Mouse (Mus musculus): ENCODE measurements at regions not wholly inside any gene's neighbourhood (a gene's known extent, or its start where the extent isn't known, plus 50 kb on each side); places are given as distances from the start of the nearest gene placed in this dataset.
"Not testable (repeated sequence)": the region's sequence is repeated elsewhere in the genome, so short reads cannot be mapped to it uniquely, and the experiment has no call there.

DNA sequence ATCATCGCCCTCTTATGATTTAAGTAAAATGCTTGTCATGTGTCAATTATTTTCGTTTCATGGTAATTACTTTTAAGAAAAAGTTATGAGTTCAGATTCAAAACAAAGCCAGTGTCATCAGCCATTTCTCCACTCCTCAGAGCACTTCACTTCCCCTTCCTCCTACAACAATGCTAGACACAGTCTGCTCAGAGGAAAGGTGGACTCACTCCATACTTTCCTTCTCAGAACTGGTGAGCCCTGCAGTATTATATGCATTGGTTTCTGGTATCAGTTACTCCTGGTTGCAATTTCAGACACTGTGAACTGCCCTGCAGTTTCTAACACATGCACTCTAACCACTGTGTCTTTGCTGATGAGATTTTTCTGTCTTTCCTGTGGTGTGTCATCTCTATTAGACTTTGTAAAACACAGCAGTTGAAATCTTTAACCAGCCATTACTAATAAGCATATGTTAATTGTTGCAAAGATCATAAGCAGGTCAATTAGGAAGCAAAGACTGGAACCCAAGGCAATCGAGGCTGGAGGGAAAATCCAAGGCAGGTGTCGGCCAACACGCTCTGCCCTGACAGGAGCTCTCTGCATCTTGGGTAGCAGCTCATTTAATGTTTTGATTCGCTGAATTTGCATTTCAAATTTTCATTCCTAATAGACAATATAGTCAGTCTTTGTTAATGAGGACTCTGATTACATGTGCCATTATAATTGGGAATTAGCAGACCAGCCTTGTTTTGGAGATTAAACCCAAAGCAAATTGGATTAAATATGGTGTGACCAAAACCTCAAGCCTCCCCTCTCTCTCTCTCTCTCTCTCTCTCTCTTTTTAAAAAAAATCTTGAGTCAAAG is 202.7 kb downstream of the Pou4f1 start:
- no peak for ATAC-seq (replicated peaks in 1 of 2; ENCODE audit: insufficient read depth in 1 of 2, low FRiP score in 2 of 2, low TSS enrichment in 1 of 2, low read depth in 1 of 2, poor library complexity in 2 of 2, severe bottlenecking in 2 of 2)

- ATAC-seq (replicated peaks in 1 of 2; ENCODE audit: insufficient read depth in 1 of 2, low FRiP score in 2 of 2, low TSS enrichment in 1 of 2, low read depth in 1 of 2, poor library complexity in 2 of 2, severe bottlenecking in 2 of 2), result no peak
Measured at GRCm38 (mm10) chr14:104216965-104217364, 250.8 kb downstream of the Pou4f1 start.

GRCm38 (mm10) chr14:104210719-104211118 is 257.1 kb downstream of the Pou4f1 start:
- no peak for ATAC-seq (replicated peaks in 1 of 2; ENCODE audit: insufficient read depth in 1 of 2, low FRiP score in 2 of 2, low TSS enrichment in 1 of 2, low read depth in 1 of 2, poor library complexity in 2 of 2, severe bottlenecking in 2 of 2)

GRCm38 (mm10) chr14:104208855-104209254 is 258.9 kb downstream of the Pou4f1 start:
- no peak for ATAC-seq (replicated peaks in 1 of 2; ENCODE audit: insufficient read depth in 1 of 2, low FRiP score in 2 of 2, low TSS enrichment in 1 of 2, low read depth in 1 of 2, poor library complexity in 2 of 2, severe bottlenecking in 2 of 2)

DNA sequence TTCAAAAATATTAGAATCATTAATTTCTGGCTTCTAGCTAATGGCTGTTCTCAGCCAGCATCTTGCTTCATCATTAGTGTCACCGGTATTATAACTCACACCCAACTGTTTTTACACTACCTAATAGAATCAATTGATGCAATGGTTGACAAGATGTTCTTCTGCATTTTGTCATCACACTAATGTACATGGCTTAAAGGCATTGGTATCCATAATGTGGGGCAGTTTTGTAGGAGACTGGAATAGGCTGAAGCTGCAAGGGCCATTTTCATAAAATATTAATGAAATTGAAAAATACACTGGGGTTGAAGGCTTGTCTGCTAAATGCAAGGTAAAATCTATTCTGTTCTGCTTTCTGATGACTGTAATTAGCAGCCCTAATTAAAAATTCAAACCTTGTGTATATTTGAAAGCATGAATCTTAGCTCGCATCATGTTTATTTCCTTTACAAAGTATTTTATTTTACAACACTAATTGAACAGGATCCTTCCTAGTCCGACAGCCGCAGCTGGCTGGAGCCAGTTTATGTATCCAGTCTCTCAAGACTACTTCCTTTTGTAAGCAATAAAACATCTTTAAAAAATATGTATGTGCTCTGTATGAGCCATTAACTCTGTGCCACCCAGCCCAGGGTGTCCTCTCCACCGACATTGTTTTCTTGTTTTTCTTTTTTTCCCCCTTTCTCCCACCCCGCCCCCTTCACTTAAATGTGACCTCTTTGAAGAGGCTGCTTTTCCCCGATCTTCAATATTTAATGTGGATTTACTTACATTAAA is 259.6 kb downstream of the Pou4f1 start:
- no peak for ATAC-seq (replicated peaks in 1 of 2; ENCODE audit: insufficient read depth in 1 of 2, low FRiP score in 2 of 2, low TSS enrichment in 1 of 2, low read depth in 1 of 2, poor library complexity in 2 of 2, severe bottlenecking in 2 of 2)

GRCm38 (mm10) chr14:104206602-104207001 is 261.2 kb downstream of the Pou4f1 start:
- no peak for ATAC-seq (replicated peaks in 1 of 2; ENCODE audit: insufficient read depth in 1 of 2, low FRiP score in 2 of 2, low TSS enrichment in 1 of 2, low read depth in 1 of 2, poor library complexity in 2 of 2, severe bottlenecking in 2 of 2)

GRCm38 (mm10) chr14:104203239-104203986 is 264.4 kb downstream of the Pou4f1 start:
- no peak for ATAC-seq (replicated peaks in 1 of 2; ENCODE audit: insufficient read depth in 1 of 2, low FRiP score in 2 of 2, low TSS enrichment in 1 of 2, low read depth in 1 of 2, poor library complexity in 2 of 2, severe bottlenecking in 2 of 2)

DNA sequence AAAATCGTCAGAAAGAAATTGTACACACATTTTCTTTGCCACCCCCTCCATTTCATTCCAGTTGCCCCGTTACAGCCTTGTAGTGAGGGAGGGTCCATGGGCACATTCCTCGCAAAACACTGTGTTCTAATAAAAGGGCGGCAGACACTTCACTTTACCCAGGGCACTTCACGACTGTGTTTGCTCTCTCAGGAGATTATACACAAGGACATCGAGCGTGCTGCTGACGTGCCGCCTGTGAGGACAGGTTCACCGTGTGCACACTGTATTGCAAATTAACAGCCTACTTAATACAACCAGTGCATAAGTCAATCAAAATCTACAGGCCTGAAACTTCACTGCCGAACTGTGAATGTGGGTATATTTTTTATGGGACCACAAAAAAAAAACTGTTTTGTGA is 274.6 kb downstream of the Pou4f1 start:
- ATAC-seq (replicated peaks in 1 of 2; ENCODE audit: insufficient read depth in 1 of 2, low FRiP score in 2 of 2, low TSS enrichment in 1 of 2, low read depth in 1 of 2, poor library complexity in 2 of 2, severe bottlenecking in 2 of 2), result no peak

- no peak for ATAC-seq (replicated peaks in 1 of 2; ENCODE audit: insufficient read depth in 1 of 2, low FRiP score in 2 of 2, low TSS enrichment in 1 of 2, low read depth in 1 of 2, poor library complexity in 2 of 2, severe bottlenecking in 2 of 2)
Measured at GRCm38 (mm10) chr14:104175122-104175521, 292.7 kb downstream of the Pou4f1 start.

- ATAC-seq (replicated peaks in 1 of 2; ENCODE audit: insufficient read depth in 1 of 2, low FRiP score in 2 of 2, low TSS enrichment in 1 of 2, low read depth in 1 of 2, poor library complexity in 2 of 2, severe bottlenecking in 2 of 2), result no peak
Measured at GRCm38 (mm10) chr14:104146841-104147240, 302.6 kb upstream of the Ednrb start.

DNA sequence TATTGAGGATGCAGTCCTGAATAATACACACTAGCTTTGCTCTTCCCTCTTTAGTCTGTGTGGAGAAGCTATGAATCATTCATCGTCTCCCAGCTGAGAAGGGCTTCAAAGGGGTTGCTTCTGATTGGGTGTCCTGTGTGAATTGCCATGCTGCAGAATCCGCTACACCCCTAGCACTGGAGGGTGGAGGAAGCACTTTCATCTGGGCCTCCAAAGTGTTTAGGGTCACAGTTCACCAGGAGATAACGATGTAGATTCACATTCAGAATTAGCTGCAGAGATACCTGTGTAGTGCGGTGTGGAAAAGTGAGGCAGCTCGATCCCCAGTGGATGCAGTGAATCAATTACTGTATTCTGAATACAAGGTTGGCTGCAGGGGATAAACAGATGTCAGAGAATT is 301.2 kb upstream of the Ednrb start:
- no peak for ATAC-seq (replicated peaks in 1 of 2; ENCODE audit: insufficient read depth in 1 of 2, low FRiP score in 2 of 2, low TSS enrichment in 1 of 2, low read depth in 1 of 2, poor library complexity in 2 of 2, severe bottlenecking in 2 of 2)

DNA sequence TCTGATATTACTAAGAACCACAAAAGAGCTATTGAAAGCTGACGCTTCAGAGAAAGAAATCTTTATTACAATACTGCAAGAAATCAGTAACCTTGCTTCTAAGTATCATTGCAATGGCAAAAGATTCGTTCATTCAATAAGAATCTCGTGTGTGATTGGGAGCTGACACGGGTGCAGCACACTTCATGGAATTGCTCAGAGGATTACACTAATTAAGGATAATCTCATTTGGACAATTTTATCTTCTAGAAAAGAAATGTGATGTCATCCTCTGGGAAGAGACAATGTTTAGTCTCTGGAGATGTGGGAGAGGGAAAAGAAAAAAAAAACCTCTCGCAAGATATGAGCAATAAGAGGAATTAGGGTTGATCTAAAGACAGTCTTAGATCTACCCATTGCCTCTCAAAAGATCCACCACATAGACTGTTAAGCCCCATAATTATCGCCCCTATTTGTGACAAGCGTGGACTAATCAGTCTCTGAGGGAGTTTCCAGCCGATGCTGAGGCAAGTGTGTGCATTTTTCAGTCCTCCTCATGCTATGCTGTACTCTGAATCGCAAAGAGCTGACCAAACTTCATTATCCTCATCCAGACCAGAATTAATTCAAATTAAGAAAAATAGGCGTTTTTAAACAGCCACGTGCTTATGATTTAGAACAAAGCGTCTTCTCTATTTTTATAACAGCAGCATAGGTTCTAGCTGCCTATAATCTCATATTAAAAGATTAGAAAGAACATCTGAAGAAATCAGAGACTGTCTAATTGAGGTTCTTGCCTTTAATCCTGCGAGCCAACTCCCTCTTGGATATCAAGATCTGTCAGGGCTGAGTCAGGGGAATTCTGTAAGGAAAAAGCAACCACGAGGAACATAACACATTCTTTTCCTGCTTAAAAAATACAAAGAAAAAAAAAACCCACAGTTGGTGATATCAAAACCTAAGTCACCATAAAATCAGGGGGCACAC is 271.1 kb upstream of the Ednrb start:
- ATAC-seq (replicated peaks in 1 of 2; ENCODE audit: insufficient read depth in 1 of 2, low FRiP score in 2 of 2, low TSS enrichment in 1 of 2, low read depth in 1 of 2, poor library complexity in 2 of 2, severe bottlenecking in 2 of 2), result no peak

DNA sequence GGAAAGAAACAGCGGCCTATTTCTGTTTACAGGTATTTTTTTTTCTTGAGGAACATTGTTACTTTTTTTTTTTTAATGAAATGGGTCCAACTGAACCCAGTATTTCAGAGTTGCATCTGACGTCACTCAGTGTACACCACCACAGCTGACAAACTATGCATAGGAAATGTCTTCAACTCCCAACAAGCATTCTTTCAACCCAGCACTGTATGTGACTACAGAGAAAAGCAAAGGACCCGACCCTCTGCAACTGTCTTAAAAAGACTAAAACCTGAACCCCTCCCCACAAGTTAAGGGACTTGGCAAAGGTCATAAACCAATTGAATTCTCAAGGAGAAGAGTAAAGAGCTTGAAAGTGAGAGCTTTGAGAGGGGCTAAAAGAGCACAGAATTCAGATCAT is 270.0 kb upstream of the Ednrb start:
- no peak for ATAC-seq (replicated peaks in 1 of 2; ENCODE audit: insufficient read depth in 1 of 2, low FRiP score in 2 of 2, low TSS enrichment in 1 of 2, low read depth in 1 of 2, poor library complexity in 2 of 2, severe bottlenecking in 2 of 2)

GRCm38 (mm10) chr14:104113448-104113847 is 269.2 kb upstream of the Ednrb start:
- no peak for ATAC-seq (replicated peaks in 1 of 2; ENCODE audit: insufficient read depth in 1 of 2, low FRiP score in 2 of 2, low TSS enrichment in 1 of 2, low read depth in 1 of 2, poor library complexity in 2 of 2, severe bottlenecking in 2 of 2)

DNA sequence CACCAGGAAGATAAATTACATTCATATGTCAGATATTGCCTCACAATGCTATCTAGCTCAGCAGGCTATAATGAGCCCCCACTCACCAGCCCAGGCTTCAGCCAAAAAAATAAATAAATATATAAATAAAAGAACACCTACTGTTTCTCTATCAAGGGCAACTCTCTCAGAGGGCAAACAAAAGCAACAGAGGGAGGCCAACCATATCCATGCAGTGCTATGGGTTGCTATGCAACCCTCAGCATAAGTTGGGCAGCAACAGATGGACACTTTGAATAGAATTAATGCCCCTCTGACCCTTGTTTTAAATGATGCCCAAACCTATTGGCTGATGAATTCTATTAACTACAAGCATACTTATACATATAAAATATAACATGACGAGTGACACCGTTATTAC is 242.2 kb upstream of the Ednrb start:
- no peak for ATAC-seq (replicated peaks in 1 of 2; ENCODE audit: insufficient read depth in 1 of 2, low FRiP score in 2 of 2, low TSS enrichment in 1 of 2, low read depth in 1 of 2, poor library complexity in 2 of 2, severe bottlenecking in 2 of 2)

DNA sequence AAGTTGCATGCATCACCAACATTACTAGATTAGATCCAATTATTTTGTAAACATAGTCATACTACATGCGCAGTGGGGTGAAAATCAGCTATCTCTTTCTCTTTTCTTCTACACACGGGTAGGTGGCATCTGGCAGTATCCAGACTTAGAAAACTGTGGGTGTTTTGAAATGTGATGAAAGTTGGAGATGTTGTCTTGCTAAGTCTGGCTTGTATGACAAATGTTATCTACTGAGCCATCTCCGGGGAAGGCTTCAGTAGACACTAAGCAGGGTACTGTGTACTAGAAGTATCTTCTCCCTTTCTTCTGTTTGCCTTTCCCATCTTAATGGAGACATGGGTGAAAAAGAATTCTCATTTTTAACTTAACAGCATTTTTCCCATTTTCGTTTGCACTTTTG is 220.0 kb upstream of the Ednrb start:
- not testable (repeated sequence) for ATAC-seq (replicated peaks in 1 of 2; ENCODE audit: insufficient read depth in 1 of 2, low FRiP score in 2 of 2, low TSS enrichment in 1 of 2, low read depth in 1 of 2, poor library complexity in 2 of 2, severe bottlenecking in 2 of 2)

- peak; percentile 56 to 59; a peak in 3 of 4 replicates for ATAC-seq (replicated peaks in 1 of 2; ENCODE audit: insufficient read depth in 1 of 2, low FRiP score in 2 of 2, low TSS enrichment in 1 of 2, low read depth in 1 of 2, poor library complexity in 2 of 2, severe bottlenecking in 2 of 2)
Measured at GRCm38 (mm10) chr14:104053697-104054096, 209.5 kb upstream of the Ednrb start.

All from hematopoietic stem cell, adult 5-6 weeks (primary cell).